Mouse (Mus musculus): Measurements from ENCODE around the gene Calca.

DNA sequence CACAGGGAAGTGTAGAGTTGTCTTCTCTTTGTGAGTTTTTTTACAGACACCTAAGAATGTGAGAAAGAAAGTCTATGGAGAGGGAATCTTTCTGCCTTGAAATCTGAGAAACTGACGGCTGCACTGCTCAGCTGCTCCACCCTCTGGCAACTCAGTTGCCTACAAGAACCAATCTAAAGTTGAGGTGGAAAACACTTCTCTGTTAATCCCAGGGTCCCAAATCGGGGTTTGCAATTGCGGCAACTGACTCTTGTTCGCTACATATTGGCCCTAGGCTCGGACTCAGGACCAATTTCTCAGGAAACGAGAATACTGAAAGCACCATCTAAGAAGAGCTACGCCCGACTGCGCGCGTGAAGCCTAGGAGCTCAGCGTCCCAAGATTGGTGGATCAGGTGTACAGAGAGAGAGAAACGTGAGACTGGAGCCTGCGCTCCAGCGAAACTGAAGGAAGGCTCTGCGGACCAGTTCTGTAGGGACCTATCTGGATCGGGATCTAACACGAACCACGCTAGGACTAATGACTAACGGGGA, 522 bp downstream of the Calca start:
- TF ChIP-seq CTCF (IDR thresholded peaks at IDR 0.05; ENCODE audit: borderline replicate concordance, extremely low read depth, insufficient read depth, insufficient read length): peak; percentile 80; the same call in 1 of the 2 replicates
- no peak for TF ChIP-seq POLR2A (IDR thresholded peaks at IDR 0.05; ENCODE audit: borderline replicate concordance, extremely low read depth, insufficient read depth, insufficient read length, poor library complexity, severe bottlenecking)
